In the genomic region with DNA sequence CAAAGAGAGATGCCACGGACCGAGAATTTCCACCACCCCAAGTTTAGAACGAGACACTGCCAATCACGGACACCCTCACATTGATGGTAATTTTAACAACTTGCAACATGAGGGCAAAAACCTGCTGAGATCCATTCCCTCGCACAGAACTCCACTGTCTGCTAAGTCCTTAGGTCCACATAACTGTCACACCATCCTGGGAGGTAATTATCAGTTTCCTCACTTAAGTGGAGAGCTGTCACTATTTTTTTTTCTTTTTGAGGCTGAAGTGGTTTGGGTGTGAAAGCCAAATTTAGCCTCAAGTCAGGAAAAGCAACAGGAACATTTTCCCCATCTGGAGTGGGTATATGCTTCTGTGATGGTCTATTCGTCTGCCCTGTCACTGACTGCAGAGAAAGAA, we compare ENCODE assay signal across 27 mouse cellular contexts.
DNase-seq lines count a peak whose midpoint lies in the region; ATAC-seq and TF ChIP-seq lines count a peak whose summit lies in the region.
"Had no signal": no experiment of that assay in that cellular context is flagged by ENCODE, and none has a peak within 500 bp of the region (broad histone marks: within the 10 kb centered on the region; RNA-seq: fewer than 3 reads in every experiment).

No protein-coding gene starts in this region.

- no peaks in the 10 kb centered on the region for H3K27me3 ChIP-seq in heart, adult 2 months (ENCODE audit: control insufficient read depth, insufficient read depth, low read length)
- H3K27me3 ChIP-seq in heart, embryonic 14.5 days (ENCODE audit: control insufficient read depth, insufficient read depth, low read length), result no peaks in the 10 kb centered on the region
- no peaks in the 10 kb centered on the region for H3K27me3 ChIP-seq in heart, embryonic 16.5 days (ENCODE audit: control insufficient read depth, insufficient read depth, low read length)
- H3K27me3 ChIP-seq: embryonic facial prominence, embryonic 15.5 days; forebrain, embryonic 13.5 days; intestine, embryonic 15.5 days; limb, embryonic 13.5 days; midbrain, embryonic 15.5 days; stomach, embryonic 15.5 days had no signal

- no peak for TF ChIP-seq EP300 in heart, adult 2 months (IDR thresholded peaks at IDR 0.05; ENCODE audit: insufficient read depth, low read depth, low read length)

- no peak overlapping the region for H3K4me3 ChIP-seq in heart, adult 2 months
- H3K4me3 ChIP-seq in heart, embryonic 14.5 days (ENCODE audit: control insufficient read depth in 1 of 2, insufficient read depth in 1 of 2, low read depth in 1 of 2, low read length in 2 of 2), result no peak overlapping the region
- H3K4me3 ChIP-seq in heart, embryonic 16.5 days (ENCODE audit: low read length), result no peak overlapping the region
- H3K4me3 ChIP-seq: embryonic facial prominence, embryonic 10.5 days; embryonic facial prominence, embryonic 15.5 days; forebrain, embryonic 13.5 days; intestine, embryonic 15.5 days; layer of hippocampus, adult 2 months; limb, embryonic 13.5 days; midbrain, embryonic 15.5 days; stomach, embryonic 15.5 days had no signal

- H3K27ac ChIP-seq in heart, adult 2 months, result peak overlapping the region; percentile 9; the same call in 1 of the 2 replicates
- peak overlapping the region; percentile 38 to 64 for H3K27ac ChIP-seq in heart, embryonic 14.5 days (replicated peaks in 1 of 2; ENCODE audit: control insufficient read depth in 1 of 2, insufficient read depth in 1 of 2, low read depth in 2 of 2, low read length in 2 of 2)
- H3K27ac ChIP-seq in heart, embryonic 16.5 days (ENCODE audit: low read length), result peak overlapping the region; percentile 83
- H3K27ac ChIP-seq: embryonic facial prominence, embryonic 10.5 days; embryonic facial prominence, embryonic 15.5 days; forebrain, embryonic 13.5 days; intestine, embryonic 15.5 days; layer of hippocampus, adult 2 months; limb, embryonic 13.5 days; liver, embryonic 14.5 days; midbrain, embryonic 15.5 days; stomach, embryonic 15.5 days had no signal

- peaks cover 2% of the 10 kb centered on the region; the same call in 1 of the 2 replicates for H3K36me3 ChIP-seq in heart, adult 2 months (ENCODE audit: control insufficient read depth, insufficient read depth, low read length)
- no peaks in the 10 kb centered on the region for H3K36me3 ChIP-seq in heart, embryonic 14.5 days (ENCODE audit: control insufficient read depth, insufficient read depth, low read length)
- H3K36me3 ChIP-seq in heart, embryonic 16.5 days (ENCODE audit: control insufficient read depth, insufficient read depth), result peaks cover 4% of the 10 kb centered on the region; the same call in 1 of the 2 replicates
- H3K36me3 ChIP-seq: embryonic facial prominence, embryonic 10.5 days; embryonic facial prominence, embryonic 15.5 days; intestine, embryonic 15.5 days; limb, embryonic 13.5 days; midbrain, embryonic 15.5 days; stomach, embryonic 15.5 days had no signal

- H3K4me2 ChIP-seq in heart, embryonic 14.5 days (ENCODE audit: low read length), result no peak overlapping the region
- no peak overlapping the region for H3K4me2 ChIP-seq in heart, embryonic 16.5 days (ENCODE audit: low read depth, low read length)
- H3K4me2 ChIP-seq: embryonic facial prominence, embryonic 15.5 days; forebrain, embryonic 13.5 days; intestine, embryonic 15.5 days; limb, embryonic 13.5 days; lung, embryonic 14.5 days; midbrain, embryonic 15.5 days; stomach, embryonic 15.5 days had no signal

- TF ChIP-seq CTCF in heart, adult 2 months (IDR thresholded peaks at IDR 0.05), result no peak

- ATAC-seq in heart, embryonic 14.5 days (ENCODE audit: insufficient number of reproducible peaks, insufficient read depth, low FRiP score, low read depth), result no peak
- ATAC-seq in heart, embryonic 16.5 days (replicated peaks; ENCODE audit: extremely low read depth, insufficient read depth, low FRiP score), result no peak
- ATAC-seq: CD4-positive, CD25-positive, alpha-beta regulatory T cell, adult 4 months; forebrain, embryonic 13.5 days; hindbrain, embryonic 16.5 days; intestine, embryonic 15.5 days; midbrain, embryonic 15.5 days had no signal

- intact Hi-C loops in heart, adult 2 months (cut with DNase I), result no loop called here
- intact Hi-C loops in heart, postnatal 14 days (cut with DNase I), result no loop called here

- no peak for TF ChIP-seq POLR2A in heart, adult 2 months (IDR thresholded peaks at IDR 0.05; ENCODE audit: insufficient read depth, low read depth, low read length)

- H3K4me1 ChIP-seq in heart, adult 2 months (ENCODE audit: control insufficient read depth, insufficient read depth, low read length), result peaks cover 7% of the 10 kb centered on the region
- peaks cover 18 to 61% of the 10 kb centered on the region in 2 experiments for H3K4me1 ChIP-seq in heart, embryonic 14.5 days (ENCODE audit: control insufficient read depth in 2 of 2, insufficient read depth in 2 of 2, low read length in 2 of 2)
- peaks cover 41% of the 10 kb centered on the region for H3K4me1 ChIP-seq in heart, embryonic 16.5 days (ENCODE audit: control insufficient read depth, insufficient read depth, low read length)
- H3K4me1 ChIP-seq: embryonic facial prominence, embryonic 15.5 days; intestine, embryonic 15.5 days; midbrain, embryonic 15.5 days; stomach, embryonic 15.5 days had no signal

- H3K9me3 ChIP-seq in heart, embryonic 14.5 days (ENCODE audit: control insufficient read depth, low read length), result 0 out of 2 replicates have a peak, but pooled peaks cover 4% of the 10 kb centered on the region
- H3K9me3 ChIP-seq in heart, embryonic 16.5 days (replicated peaks; ENCODE audit: control insufficient read depth, low read length), result peaks cover 3% of the 10 kb centered on the region; the same call in 1 of the 2 replicates
- H3K9me3 ChIP-seq: embryonic facial prominence, embryonic 10.5 days; embryonic facial prominence, embryonic 15.5 days; forebrain, embryonic 13.5 days; intestine, embryonic 15.5 days; limb, embryonic 13.5 days; midbrain, embryonic 15.5 days; stomach, embryonic 15.5 days had no signal

- H3K9ac ChIP-seq in heart, adult 2 months (ENCODE audit: low read depth, low read length), result no peak overlapping the region
- peak overlapping the region; percentile 43 for H3K9ac ChIP-seq in heart, embryonic 14.5 days (ENCODE audit: low read length)
- H3K9ac ChIP-seq in heart, embryonic 16.5 days (ENCODE audit: low read length), result no peak overlapping the region
- H3K9ac ChIP-seq: embryonic facial prominence, embryonic 15.5 days; forebrain, embryonic 13.5 days; intestine, embryonic 15.5 days; limb, embryonic 13.5 days; liver, embryonic 14.5 days; lung, embryonic 14.5 days; midbrain, embryonic 15.5 days; stomach, embryonic 15.5 days had no signal

- no peaks in the 10 kb centered on the region for H3K79me2 ChIP-seq in heart, adult 2 months (replicated peaks; ENCODE audit: control insufficient read depth, insufficient read depth, low read length)

- 69% methylated on average over 6 of the region's 6 CpGs for WGBS in heart, adult 2 months
- 29% methylated on average over 6 of the region's 6 CpGs for WGBS in heart, embryonic 14.5 days
- WGBS in heart, embryonic 16.5 days, result 39% methylated on average over 6 of the region's 6 CpGs

- no peak for DNase-seq in heart, adult 2 months
- DNase-seq in heart, postnatal 14 days, result no peak
- DNase-seq in heart, adult 8-10 months (ENCODE audit: low spot score), result no peak
- DNase-seq in brain, adult 2 months (ENCODE audit: low read depth, low spot score), result peak; percentile 54
- no peak for DNase-seq in adrenal gland, postnatal 36 days
- DNase-seq: adrenal gland, postnatal 14 days; cerebellum, adult 2 months; cerebellum, postnatal 14 days; kidney, adult 2 months; kidney, postnatal 36 days; lung, embryonic 14.5 days; lung, postnatal 14 days; right cerebral cortex, postnatal 25 days; thymus, postnatal 14 days had no signal

Comparison
In these comparisons a context has a peak if more than half of its experiments do, and no peak if none do; other contexts are left out.
1. H3K27ac ChIP-seq: peak in every context shown above with its lines; median percentile 83 in heart, embryonic 16.5 days; 51 in heart, embryonic 14.5 days; 9 in heart, adult 2 months.